Mouse (Mus musculus): ENCODE data around the gene Kcng4.

The Kcng4 gene

GRCm38 (mm10) chr8:119616358-119616757 is 19.1 kb downstream of the Kcng4 start:
- DNase-seq (ENCODE audit: low read depth) = no peak

- DNase-seq (ENCODE audit: low read depth) = no peak
Measured at GRCm38 (mm10) chr8:119615096-119615495, 20.4 kb downstream of the Kcng4 start.

- DNase-seq (ENCODE audit: low read depth) = no peak
Measured at GRCm38 (mm10) chr8:119612471-119612870, 23.0 kb downstream of the Kcng4 start, which contains the start of gene Adad2. Gene Adad2 (plus strand): TSS chr8:119612747.

GRCm38 (mm10) chr8:119606224-119606623 is 29.3 kb downstream of the Kcng4 start:
- peak; percentile 38 for DNase-seq (ENCODE audit: low read depth)

- peak; percentile 96 for DNase-seq (ENCODE audit: low read depth)
Measured at GRCm38 (mm10) chr8:119604996-119605395, 30.5 kb downstream of the Kcng4 start, which contains the start of gene Taf1c. Gene Taf1c (minus strand): TSS chr8:119605222.

GRCm38 (mm10) chr8:119604398-119604803 is 31.1 kb downstream of the Kcng4 start:
- DNase-seq (ENCODE audit: low read depth) = no peak

- no peak for DNase-seq (ENCODE audit: low read depth)
Measured at GRCm38 (mm10) chr8:119603771-119604170, 31.7 kb downstream of the Kcng4 start.

- no peak for DNase-seq (ENCODE audit: low read depth)
Measured at GRCm38 (mm10) chr8:119591456-119591855, 44.0 kb downstream of the Kcng4 start.

- DNase-seq (ENCODE audit: low read depth) = no peak
Measured at GRCm38 (mm10) chr8:119590348-119590747, 45.1 kb downstream of the Kcng4 start.

- peak; percentile 51 for DNase-seq (ENCODE audit: low read depth)
Measured at GRCm38 (mm10) chr8:119588844-119589243, 46.6 kb downstream of the Kcng4 start.

GRCm38 (mm10) chr8:119588321-119588720 is 47.2 kb downstream of the Kcng4 start:
- DNase-seq (ENCODE audit: low read depth) = peak; percentile 49

GRCm38 (mm10) chr8:119585901-119586300 is 49.6 kb downstream of the Kcng4 start:
- no peak for DNase-seq (ENCODE audit: low read depth)

GRCm38 (mm10) chr8:119580441-119581161 is 54.9 kb downstream of the Kcng4 start:
- DNase-seq (ENCODE audit: low read depth) = no peak

GRCm38 (mm10) chr8:119579096-119579495 is 56.4 kb downstream of the Kcng4 start:
- DNase-seq (ENCODE audit: low read depth) = no peak

GRCm38 (mm10) chr8:119575366-119575726 is 60.1 kb downstream of the Kcng4 start:
- DNase-seq (ENCODE audit: low read depth) = no peak

- peak; percentile 96 for DNase-seq (ENCODE audit: low read depth)
Measured at GRCm38 (mm10) chr8:119574437-119575365, 60.8 kb downstream of the Kcng4 start, which contains the start of the genes Hsdl1 and Dnaaf1. Gene Hsdl1 (minus strand): TSS chr8:119575183. Gene Dnaaf1 (plus strand): TSS chr8:119575235.

All from NIH3T3 (cell line).